33 mouse cellular contexts compared by ENCODE assay signal in the genomic region with DNA sequence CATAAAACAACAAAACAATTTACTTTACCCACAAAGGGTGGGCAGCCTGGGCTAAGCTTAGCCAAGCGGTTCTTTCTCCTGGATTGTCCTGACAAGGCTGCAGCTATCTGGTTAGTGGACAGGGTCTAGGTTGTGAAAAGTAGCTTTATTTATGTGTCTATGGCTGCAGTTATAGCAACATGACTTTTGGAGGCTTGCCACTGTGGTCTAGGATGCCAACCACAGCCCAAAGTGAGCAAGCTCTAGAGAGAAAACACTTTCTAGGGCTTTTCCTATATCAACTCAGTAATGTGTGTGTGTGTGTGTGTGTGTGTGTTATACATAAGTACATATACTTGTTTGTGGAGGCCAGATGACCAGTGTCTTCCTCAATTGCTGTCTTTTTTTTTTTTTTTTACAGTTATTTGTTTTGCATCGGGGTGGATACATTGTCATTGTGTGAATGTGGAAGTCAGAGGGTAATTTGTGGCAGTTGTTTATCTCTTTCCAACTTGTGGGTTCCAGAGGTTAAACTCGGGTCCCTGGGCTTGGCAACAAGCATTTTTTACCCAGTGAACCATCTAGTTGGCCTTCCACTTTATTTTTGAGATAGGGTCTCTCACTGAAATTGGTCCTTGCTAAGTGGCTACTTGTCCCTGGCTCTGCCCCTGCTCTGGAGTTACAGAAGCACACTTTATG. TPM values are rescaled to one million over a fixed set of nuclear protein-coding genes. Genes with fewer than 3 reads are reported as not detected.
DNase-seq lines count a peak whose midpoint lies in the region; ATAC-seq and TF ChIP-seq lines count a peak whose summit lies in the region.
"Had no signal": no experiment of that assay in that cellular context is flagged by ENCODE, and none has a peak within 500 bp of the region (broad histone marks: within the 10 kb centered on the region; RNA-seq: fewer than 3 reads in every experiment).

No protein-coding gene starts in this region.

- no peak overlapping the region for H3K27ac ChIP-seq in heart, embryonic 10.5 days
- no peak overlapping the region for H3K27ac ChIP-seq in MEL (ENCODE audit: control insufficient read depth, low read depth, low read length)
- H3K27ac ChIP-seq: embryonic facial prominence, embryonic 12.5 days; forebrain, embryonic 13.5 days; hindbrain, embryonic 10.5 days; hindbrain, embryonic 15.5 days; limb, embryonic 12.5 days; neural tube, embryonic 15.5 days had no signal

- TF ChIP-seq POLR2A in MEL (IDR thresholded peaks at IDR 0.05; ENCODE audit: control insufficient read depth in 1 of 2, insufficient read depth in 1 of 2, low read depth in 1 of 2, low read length in 2 of 2, poor library complexity in 1 of 2), result no peak
- no peak for TF ChIP-seq POLR2A in lung, adult 2 months (IDR thresholded peaks at IDR 0.05; ENCODE audit: borderline replicate concordance, extremely low read depth, low read depth, low read length)

- TF ChIP-seq EP300 in MEL (IDR thresholded peaks at IDR 0.05; ENCODE audit: low read depth in 1 of 2, low read length in 2 of 2), result peak; percentile 50 to 80

- no peak overlapping the region for H3K4me3 ChIP-seq in heart, embryonic 10.5 days
- no peak overlapping the region for H3K4me3 ChIP-seq in MEL (ENCODE audit: control insufficient read depth in 1 of 2, insufficient read depth in 1 of 2, low read depth in 2 of 2, low read length in 2 of 2)
- no peak overlapping the region for H3K4me3 ChIP-seq in lung, adult 2 months (replicated peaks; ENCODE audit: extremely low read depth, low read depth, low read length)
- H3K4me3 ChIP-seq: embryonic facial prominence, embryonic 12.5 days; forebrain, embryonic 13.5 days; heart, embryonic 12.5 days; hindbrain, embryonic 10.5 days; hindbrain, embryonic 15.5 days; limb, embryonic 12.5 days; neural tube, embryonic 15.5 days had no signal

- no peak for TF ChIP-seq RAD21 in MEL (IDR thresholded peaks at IDR 0.05; ENCODE audit: low read depth, low read length)

- H3K79me2 ChIP-seq in MEL (ENCODE audit: control insufficient read depth, insufficient read depth, low read length, poor library complexity), result no peaks in the 10 kb centered on the region

- no peaks in the 10 kb centered on the region for H3K36me3 ChIP-seq in heart, embryonic 10.5 days
- peaks cover 0 to 10% of the 10 kb centered on the region in 2 experiments; a peak in 2 of 4 replicates for H3K36me3 ChIP-seq in MEL (ENCODE audit: control insufficient read depth in 1 of 2, insufficient read depth in 2 of 2, low read length in 2 of 2)
- H3K36me3 ChIP-seq: embryonic facial prominence, embryonic 12.5 days; heart, embryonic 12.5 days; hindbrain, embryonic 10.5 days; hindbrain, embryonic 15.5 days; limb, embryonic 12.5 days; neural tube, embryonic 15.5 days had no signal

- H3K27me3 ChIP-seq in heart, embryonic 10.5 days (ENCODE audit: insufficient read depth, poor library complexity, severe bottlenecking), result no peaks in the 10 kb centered on the region
- peaks cover 0 to 8% of the 10 kb centered on the region in 2 experiments; a peak in 3 of 4 replicates for H3K27me3 ChIP-seq in MEL (ENCODE audit: control insufficient read depth in 1 of 2, insufficient read depth in 2 of 2, low read length in 2 of 2)
- H3K27me3 ChIP-seq: embryonic facial prominence, embryonic 12.5 days; forebrain, embryonic 13.5 days; heart, embryonic 12.5 days; hindbrain, embryonic 15.5 days; limb, embryonic 12.5 days; neural tube, embryonic 15.5 days had no signal

- no peak for TF ChIP-seq CTCF in MEL (IDR thresholded peaks at IDR 0.05 in 2 of 3, conservative IDR thresholded peaks at IDR 0.05 in 1 of 3; ENCODE audit: control insufficient read depth in 1 of 3, insufficient read depth in 1 of 3, low read depth in 2 of 3, low read length in 3 of 3, poor library complexity in 1 of 3, severe bottlenecking in 1 of 3)
- no peak for TF ChIP-seq CTCF in lung, adult 2 months (IDR thresholded peaks at IDR 0.05; ENCODE audit: insufficient read depth, low read length)

- peaks cover 30% of the 10 kb centered on the region for H3K4me1 ChIP-seq in heart, embryonic 10.5 days
- H3K4me1 ChIP-seq in MEL (ENCODE audit: control insufficient read depth in 1 of 2, insufficient read depth in 2 of 2, low read length in 2 of 2), result peaks cover 11 to 14% of the 10 kb centered on the region in 2 experiments
- no peaks in the 10 kb centered on the region for H3K4me1 ChIP-seq in lung, adult 2 months (ENCODE audit: control insufficient read depth, insufficient read depth, low read length)
- H3K4me1 ChIP-seq: embryonic facial prominence, embryonic 12.5 days; forebrain, embryonic 13.5 days; hindbrain, embryonic 15.5 days; limb, embryonic 12.5 days; neural tube, embryonic 15.5 days had no signal

- 74% methylated on average over 3 of the region's 3 CpGs for WGBS in heart, embryonic 10.5 days
- WGBS in lung, adult 2 months, result 44% methylated on average over 3 of the region's 3 CpGs

- H3K9ac ChIP-seq in MEL (ENCODE audit: control insufficient read depth, low read depth, low read length, poor library complexity, severe bottlenecking), result no peak overlapping the region
- H3K9ac ChIP-seq: embryonic facial prominence, embryonic 12.5 days; forebrain, embryonic 13.5 days; heart, embryonic 12.5 days; hindbrain, embryonic 15.5 days; limb, embryonic 12.5 days; neural tube, embryonic 15.5 days had no signal

- H3K9me3 ChIP-seq in heart, embryonic 10.5 days, result no peaks in the 10 kb centered on the region
- no peaks in the 10 kb centered on the region for H3K9me3 ChIP-seq in MEL (replicated peaks; ENCODE audit: insufficient read depth, low read length)
- H3K9me3 ChIP-seq: embryonic facial prominence, embryonic 12.5 days; forebrain, embryonic 13.5 days; heart, embryonic 12.5 days; hindbrain, embryonic 10.5 days; hindbrain, embryonic 15.5 days; limb, embryonic 12.5 days; neural tube, embryonic 15.5 days had no signal

- DNase-seq in heart, adult 11 months, result peak; percentile 39
- no peak for DNase-seq in heart, embryonic 10.5 days (ENCODE audit: low spot score)
- DNase-seq in MEL (ENCODE audit: low read depth, low spot score), result peak; percentile 84
- peak; percentile 28 for DNase-seq in T-cell, adult 2 months (ENCODE audit: low spot score)
- DNase-seq in lung, adult 2 months, result no peak
- no peak for DNase-seq in left cerebral cortex, postnatal 14 days (ENCODE audit: low spot score in 2 of 2)
- DNase-seq in spleen, postnatal 4 days (ENCODE audit: low spot score in 2 of 2), result no peak
- DNase-seq: cerebellum, adult 8-10 months; cerebellum, postnatal 25 days; gastrocnemius, postnatal 14 days; kidney, adult 18-20 months; kidney, postnatal 4 days; layer of hippocampus, adult 9-11 months; lung, postnatal 4 days; midbrain, embryonic 14.5 days; retina, postnatal 1 day; right cerebral cortex, postnatal 25 days; thymus, postnatal 14 days had no signal

- peak; percentile 82 for ATAC-seq in megakaryocyte progenitor cell, adult 5-6 weeks (replicated peaks; ENCODE audit: poor library complexity)
- ATAC-seq: forebrain, embryonic 13.5 days had no signal

- intact Hi-C loops in left cerebral cortex, postnatal 14 days (cut with DNase I), result no loop called here

RNA-seq across cellular contexts. Expression of a gene that starts 9.7 kb away (rescaled TPM):
- polyA plus RNA-seq in heart, embryonic 10.5 days (2016; fragmentation: Nextera tagmentation; extraction: Ambion mirVana), result not detected in 2 replicates
- total RNA-seq in MEL (2012; rRNA removed), result not detected in 2 replicates
- polyA plus RNA-seq in MEL (2012; ENCODE audit: insufficient read depth in 1 of 2, insufficient read length in 2 of 2, low read depth in 1 of 2, low replicate concordance in 2 of 2, missing spikeins in 1 of 2), result not detected
- not detected in 2 replicates for total RNA-seq in megakaryocyte progenitor cell, adult 5-6 weeks (2015)
- total RNA-seq in megakaryocyte progenitor cell, adult 5-6 weeks (2017), result not detected in 2 replicates
- polyA plus RNA-seq in lung, adult 2 months (2012; rRNA removed), result 0.13 TPM in 1 of 2 replicates, not detected in the other
- not detected for total RNA-seq in left cerebral cortex, postnatal 14 days (2021)
- total RNA-seq: gastrocnemius, postnatal 14 days; granulocyte monocyte progenitor cell, adult 5-6 weeks; left cerebral cortex, adult 18-20 months; monocyte, adult 5-6 weeks had no signal
- polyA plus RNA-seq: embryonic facial prominence, embryonic 12.5 days; forebrain, embryonic 13.5 days; heart, embryonic 12.5 days; hindbrain, embryonic 10.5 days; hindbrain, embryonic 15.5 days; intestine, embryonic 14.5 days; limb, embryonic 12.5 days; liver, embryonic 11.5 days; lung, embryonic 16.5 days; midbrain, embryonic 14.5 days; neural tube, embryonic 15.5 days; urinary bladder, adult 2 months had no signal

RNA-seq across cellular contexts. Expression of a gene that starts 27.2 kb away (rescaled TPM):
- polyA plus RNA-seq in heart, embryonic 10.5 days (2016; fragmentation: Nextera tagmentation; extraction: Ambion mirVana), result 0.06 and 0.14 TPM in 2 replicates
- 0.62 and 0.69 TPM in 2 replicates for total RNA-seq in MEL (2012; rRNA removed)
- 1 to 10 TPM in 1 of 2 experiments, not detected in 1; 2.2 TPM for polyA plus RNA-seq in MEL (2012; ENCODE audit: insufficient read depth in 1 of 2, insufficient read length in 2 of 2, low read depth in 1 of 2, low replicate concordance in 2 of 2, missing spikeins in 1 of 2)
- total RNA-seq in megakaryocyte progenitor cell, adult 5-6 weeks (2015), result 0.15 and 0.29 TPM in 2 replicates
- total RNA-seq in megakaryocyte progenitor cell, adult 5-6 weeks (2017), result not detected in 2 replicates
- 11.5 and 15.3 TPM in 2 replicates for polyA plus RNA-seq in lung, adult 2 months (2012; rRNA removed)
- 1 to 10 TPM; 1.8 to 2.9 TPM for total RNA-seq in left cerebral cortex, postnatal 14 days (2021)
- total RNA-seq: granulocyte monocyte progenitor cell, adult 5-6 weeks; monocyte, adult 5-6 weeks had no signal
- polyA plus RNA-seq: forebrain, embryonic 13.5 days; hindbrain, embryonic 10.5 days; liver, embryonic 11.5 days had no signal

RNA-seq across cellular contexts. Expression of a gene that starts 32.8 kb away (rescaled TPM):
- 1.3 and 1.4 TPM in 2 replicates for polyA plus RNA-seq in heart, embryonic 10.5 days (2016; fragmentation: Nextera tagmentation; extraction: Ambion mirVana)
- total RNA-seq in MEL (2012; rRNA removed), result 9.1 and 12.1 TPM in 2 replicates
- 10 to 100 TPM in 1 of 2 experiments, not detected in 1; 21.1 TPM for polyA plus RNA-seq in MEL (2012; ENCODE audit: insufficient read depth in 1 of 2, insufficient read length in 2 of 2, low read depth in 1 of 2, low replicate concordance in 2 of 2, missing spikeins in 1 of 2)
- total RNA-seq in megakaryocyte progenitor cell, adult 5-6 weeks (2015), result 1.5 and 2.0 TPM in 2 replicates
- total RNA-seq in megakaryocyte progenitor cell, adult 5-6 weeks (2017), result 0.75 and 1.6 TPM in 2 replicates
- 3.3 and 3.6 TPM in 2 replicates for polyA plus RNA-seq in lung, adult 2 months (2012; rRNA removed)
- total RNA-seq in left cerebral cortex, postnatal 14 days (2021), result 1 to 10 TPM; 3.4 to 5.4 TPM

RNA-seq across cellular contexts. Expression of a gene that starts 41.6 kb away (rescaled TPM):
- polyA plus RNA-seq in heart, embryonic 10.5 days (2016; fragmentation: Nextera tagmentation; extraction: Ambion mirVana), result 151 and 177 TPM in 2 replicates
- total RNA-seq in MEL (2012; rRNA removed), result 129 and 139 TPM in 2 replicates
- 100 to 1,000 TPM; 369 to 446 TPM for polyA plus RNA-seq in MEL (2012; ENCODE audit: insufficient read depth in 1 of 2, insufficient read length in 2 of 2, low read depth in 1 of 2, low replicate concordance in 2 of 2, missing spikeins in 1 of 2)
- total RNA-seq in megakaryocyte progenitor cell, adult 5-6 weeks (2015), result 208 and 220 TPM in 2 replicates
- total RNA-seq in megakaryocyte progenitor cell, adult 5-6 weeks (2017), result 116 and 120 TPM in 2 replicates
- polyA plus RNA-seq in lung, adult 2 months (2012; rRNA removed), result 30.6 and 40.4 TPM in 2 replicates
- total RNA-seq in left cerebral cortex, postnatal 14 days (2021), result 100 to 1,000 TPM in 1 of 2 experiments, 10 to 100 TPM in 1; 99.8 to 111 TPM

RNA-seq across cellular contexts. Expression of a gene that starts 55.6 kb away (rescaled TPM):
- polyA plus RNA-seq in heart, embryonic 10.5 days (2016; fragmentation: Nextera tagmentation; extraction: Ambion mirVana), result 148 and 165 TPM in 2 replicates
- 167 and 181 TPM in 2 replicates for total RNA-seq in MEL (2012; rRNA removed)
- polyA plus RNA-seq in MEL (2012; ENCODE audit: insufficient read depth in 1 of 2, insufficient read length in 2 of 2, low read depth in 1 of 2, low replicate concordance in 2 of 2, missing spikeins in 1 of 2), result 100 to 1,000 TPM in 1 of 2 experiments, not detected in 1; 122 TPM
- 49.8 and 61.2 TPM in 2 replicates for total RNA-seq in megakaryocyte progenitor cell, adult 5-6 weeks (2015)
- total RNA-seq in megakaryocyte progenitor cell, adult 5-6 weeks (2017), result 161 and 166 TPM in 2 replicates
- polyA plus RNA-seq in lung, adult 2 months (2012; rRNA removed), result 70.3 and 97.9 TPM in 2 replicates
- total RNA-seq in left cerebral cortex, postnatal 14 days (2021), result 100 to 1,000 TPM; 198 to 207 TPM

Comparison
In these comparisons a context has a peak if more than half of its experiments do, and no peak if none do; other contexts are left out.
1. DNase-seq: peak in heart, adult 11 months (single experiment), MEL (single experiment) and T-cell, adult 2 months (single experiment); none in heart, embryonic 10.5 days (single experiment), lung, adult 2 months (single experiment), left cerebral cortex, postnatal 14 days (0 of 2) and spleen, postnatal 4 days (0 of 2).